Mouse (Mus musculus): Measurements from ENCODE around the gene Kiz. TPM values are rescaled to one million over a fixed set of nuclear protein-coding genes. Genes with fewer than 3 reads are reported as not detected.

Gene Kiz
- polyA plus RNA-seq, 1 experiment from 2014 or later, result 32.5 TPM

GRCm38 (mm10) chr2:147014101-147014886, 158.6 kb downstream of the Kiz start:
- no peaks in the 10 kb centered on the region for H3K9me3 ChIP-seq (replicated peaks; ENCODE audit: control insufficient read depth, low read length)
- H3K9ac ChIP-seq (replicated peaks; ENCODE audit: low read length), result peak overlapping the region; percentile 89
- H3K27me3 ChIP-seq (ENCODE audit: control insufficient read depth, insufficient read depth, low read length), result no peaks in the 10 kb centered on the region
- ATAC-seq (replicated peaks; ENCODE audit: insufficient number of reproducible peaks, low FRiP score, low TSS enrichment, low read depth) (no peak), DNase-seq (ENCODE audit: low spot score) (peak; percentile 9)
- no peaks in the 10 kb centered on the region for H3K36me3 ChIP-seq (replicated peaks; ENCODE audit: control insufficient read depth, insufficient read depth, low read depth, low read length)
- H3K4me1 ChIP-seq (ENCODE audit: control insufficient read depth, insufficient read depth, low read length), result no peaks in the 10 kb centered on the region
- H3K4me3 ChIP-seq (ENCODE audit: low read depth, low read length), result peak overlapping the region; percentile 82
- 30% methylated on average over 15 of the region's 15 CpGs for WGBS
- H3K27ac ChIP-seq (replicated peaks; ENCODE audit: low read depth, low read length), result peak overlapping the region; percentile 98
- H3K4me2 ChIP-seq (ENCODE audit: low read depth, low read length), result peak overlapping the region; percentile 66

Other genes starting within 250 kb of the Kiz start
- 123 and 128 TPM in 2 replicates for gene Xrn2, start 157.1 kb downstream of the Kiz start, polyA plus RNA-seq (2014; fragmentation: Nextera tagmentation; extraction: Ambion mirVana)
- gene Nkx2-4, start 229.6 kb downstream of the Kiz start, polyA plus RNA-seq (2014; fragmentation: Nextera tagmentation; extraction: Ambion mirVana), result 0.56 and 1.0 TPM in 2 replicates

All from embryonic facial prominence, embryonic 11.5 days (tissue).